Mouse (Mus musculus): ENCODE data around the gene Zfp637. TPM values are rescaled to one million over a fixed set of nuclear protein-coding genes. Genes with fewer than 3 reads are reported as not detected.

The Zfp637 gene
- 116 and 134 TPM in 2 replicates for polyA plus RNA-seq (2014; fragmentation: Nextera tagmentation; extraction: Ambion mirVana)

- WGBS, result under 1% methylated on average over 52 of the region's 66 CpGs
- Histone ChIP-seq H3K9ac (ENCODE audit: low read depth, low read length) (peak within 1 kb of the TSS; percentile 99), H3K4me1 (ENCODE audit: control insufficient read depth, insufficient read depth, low read length) (peaks cover 7% of the 10 kb centered on the region), H3K27me3 (replicated peaks; ENCODE audit: control insufficient read depth, insufficient read depth, low read length) (no peaks in the 10 kb centered on the region), H3K4me3 (ENCODE audit: low read depth, low read length) (peak within 1 kb of the TSS; percentile 97), H3K4me2 (ENCODE audit: low read depth, low read length) (peak within 1 kb of the TSS; percentile 84), H3K27ac (replicated peaks; ENCODE audit: low read depth, low read length) (peak within 1 kb of the TSS; percentile 97), H3K36me3 (ENCODE audit: control insufficient read depth, insufficient read depth, low read length) (peaks cover 29% of the 10 kb centered on the region), H3K9me3 (ENCODE audit: control insufficient read depth, low read length) (no peaks in the 10 kb centered on the region)
- DNase-seq (ENCODE audit: low spot score) (peak; percentile 98), ATAC-seq (ENCODE audit: low read depth) (peak; percentile 98)
These were observed at the start of gene Zfp637 for GRCm38 (mm10) chr6:117840686-117841510. Gene Zfp637, plus strand, starts transcription at chr6:117841180.

- WGBS, result 78% methylated on average over 3 of the region's 3 CpGs
- ATAC-seq (ENCODE audit: low read depth), result no peak
These were observed 45.7 kb upstream of the Zfp637 start for GRCm38 (mm10) chr6:117795251-117795650.

GRCm38 (mm10) chr6:117800824-117801223 lies 40.2 kb upstream of the Zfp637 start:
- Histone ChIP-seq H3K4me3 (ENCODE audit: low read depth, low read length) (no peak overlapping the region), H3K9ac (ENCODE audit: low read depth, low read length) (no peak overlapping the region), H3K4me2 (ENCODE audit: low read depth, low read length) (no peak overlapping the region), H3K27me3 (replicated peaks; ENCODE audit: control insufficient read depth, insufficient read depth, low read length) (no peaks in the 10 kb centered on the region), H3K9me3 (ENCODE audit: control insufficient read depth, low read length) (no peaks in the 10 kb centered on the region), H3K4me1 (ENCODE audit: control insufficient read depth, insufficient read depth, low read length) (no peaks in the 10 kb centered on the region), H3K36me3 (ENCODE audit: control insufficient read depth, insufficient read depth, low read length) (no peaks in the 10 kb centered on the region), H3K27ac (replicated peaks; ENCODE audit: low read depth, low read length) (no peak overlapping the region)
- 88% methylated on average over 7 of the region's 7 CpGs for WGBS
- no peak for ATAC-seq (ENCODE audit: low read depth)
- no peak for DNase-seq (ENCODE audit: low spot score)

More at GRCm38 (mm10) chr6:117795251-117795650, 45.7 kb upstream of the Zfp637 start:
- H3K4me3 ChIP-seq (ENCODE audit: low read depth, low read length), result no peak overlapping the region
- H3K27me3 ChIP-seq (replicated peaks; ENCODE audit: control insufficient read depth, insufficient read depth, low read length), result no peaks in the 10 kb centered on the region
- no peaks in the 10 kb centered on the region for H3K9me3 ChIP-seq (ENCODE audit: control insufficient read depth, low read length)
- no peak for DNase-seq (ENCODE audit: low spot score)
- H3K4me1 ChIP-seq (ENCODE audit: control insufficient read depth, insufficient read depth, low read length), result no peaks in the 10 kb centered on the region
- H3K4me2 ChIP-seq (ENCODE audit: low read depth, low read length), result no peak overlapping the region
- H3K9ac ChIP-seq (ENCODE audit: low read depth, low read length), result no peak overlapping the region
- no peak overlapping the region for H3K27ac ChIP-seq (replicated peaks; ENCODE audit: low read depth, low read length)
- H3K36me3 ChIP-seq (ENCODE audit: control insufficient read depth, insufficient read depth, low read length), result no peaks in the 10 kb centered on the region

GRCm38 (mm10) chr6:117801801-117802200 lies 39.2 kb upstream of the Zfp637 start:
- Histone ChIP-seq H3K4me1 (ENCODE audit: control insufficient read depth, insufficient read depth, low read length) (no peaks in the 10 kb centered on the region), H3K4me2 (ENCODE audit: low read depth, low read length) (no peak overlapping the region), H3K27me3 (replicated peaks; ENCODE audit: control insufficient read depth, insufficient read depth, low read length) (no peaks in the 10 kb centered on the region), H3K4me3 (ENCODE audit: low read depth, low read length) (no peak overlapping the region), H3K36me3 (ENCODE audit: control insufficient read depth, insufficient read depth, low read length) (no peaks in the 10 kb centered on the region), H3K9me3 (ENCODE audit: control insufficient read depth, low read length) (no peaks in the 10 kb centered on the region), H3K27ac (replicated peaks; ENCODE audit: low read depth, low read length) (no peak overlapping the region), H3K9ac (ENCODE audit: low read depth, low read length) (no peak overlapping the region)
- 75% methylated on average over 6 of the region's 6 CpGs for WGBS
- DNase-seq (ENCODE audit: low spot score) (no peak), ATAC-seq (ENCODE audit: low read depth) (no peak)

GRCm38 (mm10) chr6:117807756-117808155 lies 33.2 kb upstream of the Zfp637 start:
- ATAC-seq (ENCODE audit: low read depth) (no peak), DNase-seq (ENCODE audit: low spot score) (no peak)
- Histone ChIP-seq H3K27ac (replicated peaks; ENCODE audit: low read depth, low read length) (no peak overlapping the region), H3K27me3 (replicated peaks; ENCODE audit: control insufficient read depth, insufficient read depth, low read length) (no peaks in the 10 kb centered on the region), H3K9me3 (ENCODE audit: control insufficient read depth, low read length) (no peaks in the 10 kb centered on the region), H3K4me2 (ENCODE audit: low read depth, low read length) (no peak overlapping the region), H3K9ac (ENCODE audit: low read depth, low read length) (no peak overlapping the region), H3K4me1 (ENCODE audit: control insufficient read depth, insufficient read depth, low read length) (no peaks in the 10 kb centered on the region), H3K36me3 (ENCODE audit: control insufficient read depth, insufficient read depth, low read length) (no peaks in the 10 kb centered on the region), H3K4me3 (ENCODE audit: low read depth, low read length) (no peak overlapping the region)
- 100% methylated on average over 1 of the region's 1 CpGs for WGBS

- 94% methylated on average over 6 of the region's 6 CpGs for WGBS
- Histone ChIP-seq H3K9me3 (ENCODE audit: control insufficient read depth, low read length) (no peaks in the 10 kb centered on the region), H3K36me3 (ENCODE audit: control insufficient read depth, insufficient read depth, low read length) (no peaks in the 10 kb centered on the region), H3K27me3 (replicated peaks; ENCODE audit: control insufficient read depth, insufficient read depth, low read length) (no peaks in the 10 kb centered on the region), H3K27ac (replicated peaks; ENCODE audit: low read depth, low read length) (no peak overlapping the region), H3K9ac (ENCODE audit: low read depth, low read length) (no peak overlapping the region), H3K4me3 (ENCODE audit: low read depth, low read length) (no peak overlapping the region), H3K4me2 (ENCODE audit: low read depth, low read length) (no peak overlapping the region), H3K4me1 (ENCODE audit: control insufficient read depth, insufficient read depth, low read length) (no peaks in the 10 kb centered on the region)
- no peak for ATAC-seq (ENCODE audit: low read depth)
- DNase-seq (ENCODE audit: low spot score), result no peak
These were observed 31.2 kb upstream of the Zfp637 start for GRCm38 (mm10) chr6:117809816-117810215.

GRCm38 (mm10) chr6:117810717-117811116 lies 30.3 kb upstream of the Zfp637 start:
- Histone ChIP-seq H3K4me1 (ENCODE audit: control insufficient read depth, insufficient read depth, low read length) (no peaks in the 10 kb centered on the region), H3K27me3 (replicated peaks; ENCODE audit: control insufficient read depth, insufficient read depth, low read length) (no peaks in the 10 kb centered on the region), H3K27ac (replicated peaks; ENCODE audit: low read depth, low read length) (no peak overlapping the region), H3K4me3 (ENCODE audit: low read depth, low read length) (no peak overlapping the region), H3K36me3 (ENCODE audit: control insufficient read depth, insufficient read depth, low read length) (no peaks in the 10 kb centered on the region), H3K9me3 (ENCODE audit: control insufficient read depth, low read length) (no peaks in the 10 kb centered on the region), H3K9ac (ENCODE audit: low read depth, low read length) (no peak overlapping the region), H3K4me2 (ENCODE audit: low read depth, low read length) (no peak overlapping the region)
- peak; percentile 70 for DNase-seq (ENCODE audit: low spot score)
- ATAC-seq (ENCODE audit: low read depth), result no peak
- WGBS, result 53% methylated on average over 4 of the region's 4 CpGs

GRCm38 (mm10) chr6:117811256-117811655 lies 29.7 kb upstream of the Zfp637 start:
- H3K4me3 ChIP-seq (ENCODE audit: low read depth, low read length), result no peak overlapping the region

GRCm38 (mm10) chr6:117814681-117815080 lies 26.3 kb upstream of the Zfp637 start:
- H3K9me3 ChIP-seq (ENCODE audit: control insufficient read depth, low read length), result no peaks in the 10 kb centered on the region
- H3K4me2 ChIP-seq (ENCODE audit: low read depth, low read length), result no peak overlapping the region
- no peak overlapping the region for H3K9ac ChIP-seq (ENCODE audit: low read depth, low read length)
- DNase-seq (ENCODE audit: low spot score) (no peak), ATAC-seq (ENCODE audit: low read depth) (no peak)
- no peaks in the 10 kb centered on the region for H3K36me3 ChIP-seq (ENCODE audit: control insufficient read depth, insufficient read depth, low read length)
- H3K27ac ChIP-seq (replicated peaks; ENCODE audit: low read depth, low read length), result no peak overlapping the region
- H3K4me3 ChIP-seq (ENCODE audit: low read depth, low read length), result no peak overlapping the region
- no peaks in the 10 kb centered on the region for H3K27me3 ChIP-seq (replicated peaks; ENCODE audit: control insufficient read depth, insufficient read depth, low read length)
- no peaks in the 10 kb centered on the region; the same call in 1 of the 2 replicates for H3K4me1 ChIP-seq (ENCODE audit: control insufficient read depth, insufficient read depth, low read length)

More at GRCm38 (mm10) chr6:117811256-117811655, 29.7 kb upstream of the Zfp637 start:
- H3K4me1 ChIP-seq (ENCODE audit: control insufficient read depth, insufficient read depth, low read length), result no peaks in the 10 kb centered on the region
- DNase-seq (ENCODE audit: low spot score) (no peak), ATAC-seq (ENCODE audit: low read depth) (no peak)
- 64% methylated on average over 5 of the region's 5 CpGs for WGBS
- H3K27ac ChIP-seq (replicated peaks; ENCODE audit: low read depth, low read length), result no peak overlapping the region
- no peaks in the 10 kb centered on the region for H3K36me3 ChIP-seq (ENCODE audit: control insufficient read depth, insufficient read depth, low read length)
- no peak overlapping the region for H3K4me2 ChIP-seq (ENCODE audit: low read depth, low read length)
- H3K9me3 ChIP-seq (ENCODE audit: control insufficient read depth, low read length), result no peaks in the 10 kb centered on the region
- H3K27me3 ChIP-seq (replicated peaks; ENCODE audit: control insufficient read depth, insufficient read depth, low read length), result no peaks in the 10 kb centered on the region
- no peak overlapping the region for H3K9ac ChIP-seq (ENCODE audit: low read depth, low read length)

All from embryonic facial prominence, embryonic 14.5 days (tissue).